Mouse (Mus musculus): ENCODE measurements at regions not wholly inside any gene's neighbourhood (a gene's known extent, or its start where the extent isn't known, plus 50 kb on each side); places are given as distances from the start of the nearest gene placed in this dataset.

- no peak for DNase-seq (ENCODE audit: low read depth, low spot score)
Observed at GRCm38 (mm10) chr16:77322338-77322737, 279.6 kb downstream of the Gm11146 start.

- DNase-seq (ENCODE audit: low read depth, low spot score): no peak
Observed at GRCm38 (mm10) chr16:77318150-77318549, 283.7 kb downstream of the Gm11146 start.

GRCm38 (mm10) chr16:77315354-77315753 lies 286.5 kb downstream of the Gm11146 start:
- DNase-seq (ENCODE audit: low read depth, low spot score): no peak

GRCm38 (mm10) chr16:77313195-77313594 lies 288.7 kb downstream of the Gm11146 start:
- no peak for DNase-seq (ENCODE audit: low read depth, low spot score)

GRCm38 (mm10) chr16:77301270-77302171 lies 288.0 kb downstream of the Usp25 start:
- DNase-seq (ENCODE audit: low read depth, low spot score): no peak

GRCm38 (mm10) chr16:77300572-77301213 lies 287.2 kb downstream of the Usp25 start:
- no peak for DNase-seq (ENCODE audit: low read depth, low spot score)

- no peak for DNase-seq (ENCODE audit: low read depth, low spot score)
Observed at GRCm38 (mm10) chr16:77295574-77296355, 282.3 kb downstream of the Usp25 start.

GRCm38 (mm10) chr16:77292317-77292771 lies 278.8 kb downstream of the Usp25 start:
- DNase-seq (ENCODE audit: low read depth, low spot score): no peak

GRCm38 (mm10) chr16:77291723-77292316 lies 278.3 kb downstream of the Usp25 start:
- no peak for DNase-seq (ENCODE audit: low read depth, low spot score)

- DNase-seq (ENCODE audit: low read depth, low spot score): no peak
Observed at GRCm38 (mm10) chr16:77284205-77284604, 270.7 kb downstream of the Usp25 start.

GRCm38 (mm10) chr16:77279916-77280315 lies 266.4 kb downstream of the Usp25 start:
- no peak for DNase-seq (ENCODE audit: low read depth, low spot score)

- no peak for DNase-seq (ENCODE audit: low read depth, low spot score)
Observed at GRCm38 (mm10) chr16:77279495-77279894, 266.0 kb downstream of the Usp25 start.

GRCm38 (mm10) chr16:77273306-77273705 lies 259.8 kb downstream of the Usp25 start:
- no peak for DNase-seq (ENCODE audit: low read depth, low spot score)

- DNase-seq (ENCODE audit: low read depth, low spot score): no peak
Observed at GRCm38 (mm10) chr16:77268926-77269325, 255.4 kb downstream of the Usp25 start.

- no peak for DNase-seq (ENCODE audit: low read depth, low spot score)
Observed at GRCm38 (mm10) chr16:77267679-77268078, 254.2 kb downstream of the Usp25 start.

GRCm38 (mm10) chr16:77252349-77252748 lies 238.8 kb downstream of the Usp25 start:
- no peak for DNase-seq (ENCODE audit: low read depth, low spot score)

GRCm38 (mm10) chr16:77251422-77251821 lies 237.9 kb downstream of the Usp25 start:
- no peak for DNase-seq (ENCODE audit: low read depth, low spot score)

GRCm38 (mm10) chr16:77240876-77241275 lies 227.4 kb downstream of the Usp25 start:
- no peak for DNase-seq (ENCODE audit: low read depth, low spot score)

GRCm38 (mm10) chr16:77239176-77239790 lies 225.8 kb downstream of the Usp25 start:
- DNase-seq (ENCODE audit: low read depth, low spot score): no peak

- peak; percentile 29 for DNase-seq (ENCODE audit: low read depth, low spot score)
Observed at GRCm38 (mm10) chr16:77238358-77239175, 225.1 kb downstream of the Usp25 start.

Measured in forelimb bud, embryonic 11.5 days (tissue).